Mouse (Mus musculus) skeletal muscle tissue, adult 2 months (tissue): ENCODE results near the gene Ssxb8.
"Not testable (repeated sequence)": the region's sequence is repeated elsewhere in the genome, so short reads cannot be mapped to it uniquely, and the experiment has no call there.

ENCODE experiments used
- DNase-seq: peaks from one replicate; pipeline ENCODE4 v3.0.0-alpha.2; 2012; ENCODE audit warnings: low read depth, low spot score

Ssxb8 gene

GRCm38 (mm10) chrX:8690744-8691143, at the start of gene Ssxb8:
TSS of gene Ssxb8 (minus strand) at chrX:8690844.
- DNase-seq: not testable (repeated sequence)

GRCm38 (mm10) chrX:8732907-8733306, 42.3 kb upstream of the Ssxb8 start:
- no peak for DNase-seq

- no peak for DNase-seq
Measured at GRCm38 (mm10) chrX:8663085-8663484, 27.6 kb downstream of the Ssxb8 start.
